Mouse (Mus musculus) heart, adult 2 months (tissue): ENCODE measurements around the gene Plekha5. TPM values are rescaled to one million over a fixed set of nuclear protein-coding genes. Genes with fewer than 3 reads are reported as not detected.
A peak's percentile ranks its signal among the peaks of the same experiment; 100 is the strongest.

ENCODE experiments used
- DNase-seq, 2 experiments: peaks; one replicate each; pipeline ENCODE4 v3.0.0; 2021
- H3K27ac ChIP-seq: fragments of 200-600 bp; 2 replicates; pipeline ENCODE4 v1.8.1; 2022
- H3K27me3 ChIP-seq: fragments of 200-500 bp; 2 replicates; pipeline ENCODE4 v1.6.1; 2012; ENCODE audit warnings: mild to moderate bottlenecking, low read length, inconsistent platforms, mixed read lengths; ENCODE audit not compliant: control insufficient read depth, insufficient read depth
- H3K36me3 ChIP-seq: fragments of 200-500 bp; 2 replicates; pipeline ENCODE4 v1.6.1; 2012; ENCODE audit warnings: low read length, inconsistent platforms; ENCODE audit not compliant: control insufficient read depth, insufficient read depth
- H3K4me1 ChIP-seq: fragments of 200-500 bp; 2 replicates; pipeline ENCODE4 v1.6.1; 2011; ENCODE audit warnings: low read length; ENCODE audit not compliant: control insufficient read depth, insufficient read depth
- H3K4me3 ChIP-seq: fragments of 200-600 bp; 2 replicates; pipeline ENCODE4 v1.8.1; 2022
- H3K79me2 ChIP-seq: fragments of 200-500 bp; replicated peaks from 2 replicates; pipeline ENCODE4 v1.6.1; 2012; ENCODE audit warnings: mild to moderate bottlenecking, inconsistent platforms, low read length, moderate library complexity, mixed read lengths; ENCODE audit not compliant: control insufficient read depth, insufficient read depth
- H3K9ac ChIP-seq: fragments of 200-500 bp; 2 replicates; pipeline ENCODE4 v1.6.1; 2012; ENCODE audit warnings: low read depth, mild to moderate bottlenecking, control low read depth, inconsistent platforms, low read length, mixed read lengths
- CTCF ChIP-seq: fragments of 200-600 bp; IDR thresholded peaks from 2 replicates; pipeline ENCODE4 v1.8.1; 2022; ENCODE audit warnings: antibody characterized with exemption, mild to moderate bottlenecking, moderate library complexity
- EP300 ChIP-seq: fragments of 200-500 bp; IDR thresholded peaks from 2 replicates; pipeline ENCODE4 v1.6.1; 2011; ENCODE audit warnings: low read depth, low read length, control low read depth; ENCODE audit not compliant: insufficient read depth
- POLR2A ChIP-seq: fragments of 200-500 bp; IDR thresholded peaks from 2 replicates; pipeline ENCODE4 v1.6.1; 2011; ENCODE audit warnings: mild to moderate bottlenecking, low read depth, low read length, control low read depth; ENCODE audit not compliant: insufficient read depth
- WGBS: fragments of 180-500 bp; shearing (Covaris S2); methylation state at CpG from one replicate; pipeline ENCODE4 v1.1.7; 2018; 5-methylcytosine and 5-hydroxymethylcytosine counted together
- intact Hi-C: fragments of 180-260 bp; cut with DNase I; formaldehyde crosslinking; loops from one replicate; pipeline ENCODE4 v1.15.1; 2025
- polyA plus RNA-seq: library from polyadenylated mRNA; depleted of rRNA; stranded (reverse); fragments of >200 nt; gene quantifications from 2 replicates; pipeline ENCODE4 v1.2.3, GENCODE M21; 2012
- total RNA-seq, 2 experiments: library from RNA; stranded (reverse); gene quantifications; 2 replicates each; pipeline ENCODE4 v1.2.3; 2021

Gene Plekha5
- total and polyA plus RNA-seq, 3 experiments = 19.6 to 26.0 (median 24.9) TPM

- intact Hi-C loops = no loop called here
- no peak overlapping the region for H3K9ac ChIP-seq
- no peak overlapping the region for H3K4me3 ChIP-seq
- TF ChIP-seq POLR2A (no peak), CTCF (no peak), EP300 (no peak)
- DNase-seq = no peak
- peaks cover 8% of the 10 kb centered on the region for H3K4me1 ChIP-seq
- peaks cover 2% of the 10 kb centered on the region for H3K79me2 ChIP-seq
- no peaks in the 10 kb centered on the region for H3K27me3 ChIP-seq
- H3K27ac ChIP-seq = no peak overlapping the region
- H3K36me3 ChIP-seq = peaks cover 3% of the 10 kb centered on the region; the same call in 1 of the 2 replicates
- 57% methylated on average over 8 of the region's 8 CpGs for WGBS
Observed at GRCm38 (mm10) chr6:140546095-140546494, 122.2 kb downstream of the Plekha5 start.

- Histone ChIP-seq H3K4me3 (no peak overlapping the region), H3K79me2 (peaks cover 2% of the 10 kb centered on the region), H3K4me1 (peaks cover 8% of the 10 kb centered on the region), H3K27me3 (no peaks in the 10 kb centered on the region), H3K36me3 (peaks cover 3% of the 10 kb centered on the region; the same call in 1 of the 2 replicates), H3K9ac (peak overlapping the region; percentile 37), H3K27ac (peak overlapping the region; percentile 31; the same call in 1 of the 2 replicates)
- intact Hi-C loops = no loop called here
- 16% methylated on average over 12 of the region's 12 CpGs for WGBS
- TF ChIP-seq CTCF (no peak), EP300 (no peak), POLR2A (no peak)
- DNase-seq = no peak
Observed at GRCm38 (mm10) chr6:140546648-140547201, 122.9 kb downstream of the Plekha5 start.

- peaks cover 3% of the 10 kb centered on the region; the same call in 1 of the 2 replicates for H3K36me3 ChIP-seq
- DNase-seq = no peak
- peaks cover 2% of the 10 kb centered on the region for H3K79me2 ChIP-seq
- no peak for TF ChIP-seq CTCF
- no peak for TF ChIP-seq EP300
- TF ChIP-seq POLR2A = no peak
- H3K4me3 ChIP-seq = no peak overlapping the region
- intact Hi-C loops = no loop called here
- no peaks in the 10 kb centered on the region for H3K27me3 ChIP-seq
- 73% methylated on average over 11 of the region's 11 CpGs for WGBS
- H3K9ac ChIP-seq = no peak overlapping the region
- H3K4me1 ChIP-seq = peaks cover 8% of the 10 kb centered on the region
- H3K27ac ChIP-seq = peak overlapping the region; percentile 31; the same call in 1 of the 2 replicates
Observed at GRCm38 (mm10) chr6:140547203-140547944, 123.5 kb downstream of the Plekha5 start.

- peaks cover 3% of the 10 kb centered on the region; the same call in 1 of the 2 replicates for H3K36me3 ChIP-seq
- no peak overlapping the region for H3K9ac ChIP-seq
- no peaks in the 10 kb centered on the region for H3K27me3 ChIP-seq
- H3K27ac ChIP-seq = no peak overlapping the region
- intact Hi-C loops = no loop called here
- H3K4me3 ChIP-seq = no peak overlapping the region
- peaks cover 2% of the 10 kb centered on the region for H3K79me2 ChIP-seq
- WGBS = 68% methylated on average over 5 of the region's 5 CpGs
- DNase-seq = no peak
- peaks cover 8% of the 10 kb centered on the region for H3K4me1 ChIP-seq
- TF ChIP-seq EP300 (no peak), CTCF (no peak), POLR2A (no peak)
Observed at GRCm38 (mm10) chr6:140548082-140548769, 124.4 kb downstream of the Plekha5 start.

GRCm38 (mm10) chr6:140550741-140551140, 126.9 kb downstream of the Plekha5 start:
- H3K36me3 ChIP-seq = peaks cover 3% of the 10 kb centered on the region; the same call in 1 of the 2 replicates
- no peaks in the 10 kb centered on the region for H3K27me3 ChIP-seq
- no peak overlapping the region for H3K27ac ChIP-seq
- intact Hi-C loops = no loop called here
- 88% methylated on average over 13 of the region's 13 CpGs for WGBS
- no peak overlapping the region for H3K4me3 ChIP-seq
- no peak for DNase-seq
- peaks cover 8% of the 10 kb centered on the region for H3K4me1 ChIP-seq
- H3K9ac ChIP-seq = no peak overlapping the region
- TF ChIP-seq CTCF (no peak), POLR2A (no peak), EP300 (no peak)
- peaks cover 2% of the 10 kb centered on the region for H3K79me2 ChIP-seq
